9 mouse cellular contexts compared by ENCODE assay signal in the genomic region with DNA sequence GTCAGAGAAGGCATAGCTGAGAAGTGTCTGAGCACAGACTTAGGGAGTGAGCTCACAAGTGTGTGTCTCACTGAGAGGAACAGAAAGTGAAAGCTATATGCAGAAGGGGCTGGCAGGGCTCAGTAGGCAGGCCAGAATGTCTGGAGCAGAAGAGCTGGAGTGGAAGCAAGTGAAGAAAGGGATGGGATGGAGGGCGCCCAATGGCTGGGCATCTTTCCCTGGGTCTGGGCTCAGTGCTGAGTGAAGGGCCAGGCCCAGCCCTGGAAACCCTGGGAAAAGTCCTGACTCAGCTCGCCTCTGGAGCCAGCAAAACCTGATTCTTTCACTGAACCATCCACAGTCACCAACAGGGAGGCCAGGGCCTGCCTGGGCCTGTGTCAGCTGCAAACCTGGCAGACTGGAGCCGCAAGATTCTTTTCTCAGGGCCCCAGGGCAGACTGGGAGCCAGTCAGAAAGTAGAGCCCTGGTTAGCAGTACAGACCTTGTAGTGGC. TPM values are rescaled to one million over a fixed set of nuclear protein-coding genes. Genes with fewer than 3 reads are reported as not detected.
DNase-seq lines count a peak whose midpoint lies in the region; ATAC-seq and TF ChIP-seq lines count a peak whose summit lies in the region.
"Had no signal": no experiment of that assay in that cellular context is flagged by ENCODE, and none has a peak within 500 bp of the region (broad histone marks: within the 10 kb centered on the region; RNA-seq: fewer than 3 reads in every experiment).

No protein-coding gene starts in this region.

- no peaks in the 10 kb centered on the region for H3K79me2 ChIP-seq in CH12.LX (replicated peaks; ENCODE audit: control insufficient read depth, extremely low read depth, insufficient read depth, poor library complexity, severe bottlenecking)

- ATAC-seq in embryonic facial prominence, embryonic 12.5 days (ENCODE audit: insufficient number of reproducible peaks, insufficient read depth, low FRiP score, low TSS enrichment), result peak; percentile 52; the same call in 1 of the 2 replicates
- peak; percentile 63 for ATAC-seq in megakaryocyte progenitor cell, adult 5-6 weeks (replicated peaks; ENCODE audit: poor library complexity)
- no peak; the same call in 1 of the 2 replicates for ATAC-seq in liver, postnatal 0 days

- in situ Hi-C loops in CH12.LX (cut with MboI; ENCODE audit: low pct_ligation_motif_present, low pct_unique_long_range_greater_than_20kb, low sequenced_read_pairs), result loop anchor here (5.0 kb wide), 1 partner anchor 79 kb away; no protein-coding TSS in a partner anchor

- TF ChIP-seq POLR2A in CH12.LX (IDR thresholded peaks at IDR 0.05; ENCODE audit: low read depth, low read length), result peak; percentile 31; the same call in 1 of the 2 replicates

- dilution Hi-C loops in CH12.LX (cut with MboI; ENCODE audit: extremely low pct_ligation_motif_present, extremely low pct_unique_long_range_greater_than_20kb, low sequenced_read_pairs), result no loop called here

- no peak for TF ChIP-seq CTCF in CH12.LX (conservative IDR thresholded peaks at IDR 0.05 in 1 of 2, IDR thresholded peaks at IDR 0.05 in 1 of 2; ENCODE audit: low read depth in 2 of 2, low read length in 2 of 2)
- TF ChIP-seq CTCF in liver, postnatal 0 days (IDR thresholded peaks at IDR 0.05; ENCODE audit: low read depth), result no peak

- no peak overlapping the region for H3K4me3 ChIP-seq in CH12.LX (replicated peaks in 1 of 3; ENCODE audit: low read depth in 2 of 3, low read length in 2 of 3, poor library complexity in 1 of 3)
- H3K4me3 ChIP-seq in embryonic facial prominence, embryonic 12.5 days, result no peak overlapping the region
- H3K4me3 ChIP-seq in liver, postnatal 0 days (ENCODE audit: low read depth, low read length), result no peak overlapping the region
- H3K4me3 ChIP-seq: limb, embryonic 13.5 days had no signal

- H3K9ac ChIP-seq in CH12.LX (ENCODE audit: insufficient read depth, low read depth), result peak overlapping the region; percentile 54
- H3K9ac ChIP-seq in embryonic facial prominence, embryonic 12.5 days, result no peak overlapping the region
- H3K9ac ChIP-seq in liver, postnatal 0 days (replicated peaks), result no peak overlapping the region
- H3K9ac ChIP-seq: limb, embryonic 13.5 days had no signal

- H3K36me3 ChIP-seq in CH12.LX (replicated peaks in 1 of 2; ENCODE audit: control insufficient read depth in 1 of 2, insufficient read depth in 1 of 2, low read length in 1 of 2), result no peaks in the 10 kb centered on the region
- no peaks in the 10 kb centered on the region for H3K36me3 ChIP-seq in embryonic facial prominence, embryonic 12.5 days
- H3K36me3 ChIP-seq in liver, postnatal 0 days (replicated peaks; ENCODE audit: insufficient read depth, low read length), result no peaks in the 10 kb centered on the region
- H3K36me3 ChIP-seq: limb, embryonic 13.5 days had no signal

- no peaks in the 10 kb centered on the region for H3K9me3 ChIP-seq in CH12.LX (replicated peaks; ENCODE audit: low read length)
- no peaks in the 10 kb centered on the region for H3K9me3 ChIP-seq in embryonic facial prominence, embryonic 12.5 days
- no peaks in the 10 kb centered on the region for H3K9me3 ChIP-seq in liver, postnatal 0 days (ENCODE audit: low read length)
- H3K9me3 ChIP-seq: limb, embryonic 13.5 days had no signal

- peak overlapping the region; percentile 74 for H3K27ac ChIP-seq in CH12.LX (ENCODE audit: insufficient read depth, low read depth)
- H3K27ac ChIP-seq in embryonic facial prominence, embryonic 12.5 days, result 0 out of 2 replicates have a peak overlapping the region, but pooled peaks have one; percentile 36
- no peak overlapping the region for H3K27ac ChIP-seq in liver, postnatal 0 days (ENCODE audit: low read depth)
- H3K27ac ChIP-seq: limb, embryonic 13.5 days had no signal

- peak; percentile 69 for DNase-seq in CH12.LX (ENCODE audit: extremely low read depth)
- DNase-seq in kidney, adult 8-10 months, result peak; percentile 41 to 43
- DNase-seq in layer of hippocampus, adult 18-20 months (ENCODE audit: low spot score in 2 of 2), result no peak
- no peak for DNase-seq in right cerebral cortex, adult 18-20 months
- no peak for DNase-seq in liver, postnatal 0 days
- no peak for DNase-seq in layer of hippocampus, adult 9-10 months (ENCODE audit: low spot score)

- H3K4me2 ChIP-seq in CH12.LX (ENCODE audit: insufficient read depth, low read depth, poor library complexity, severe bottlenecking), result peak overlapping the region; percentile 62
- H3K4me2 ChIP-seq in embryonic facial prominence, embryonic 12.5 days (replicated peaks), result no peak overlapping the region
- H3K4me2 ChIP-seq in liver, postnatal 0 days (ENCODE audit: low read depth, low read length), result no peak overlapping the region
- H3K4me2 ChIP-seq: limb, embryonic 13.5 days had no signal

- peak; percentile 59 for TF ChIP-seq EP300 in CH12.LX (IDR thresholded peaks at IDR 0.05; ENCODE audit: low read length)
- no peak for TF ChIP-seq EP300 in liver, postnatal 0 days (IDR thresholded peaks at IDR 0.05; ENCODE audit: low read depth)

- no peaks in the 10 kb centered on the region for H3K27me3 ChIP-seq in CH12.LX (replicated peaks)
- H3K27me3 ChIP-seq in embryonic facial prominence, embryonic 12.5 days, result no peaks in the 10 kb centered on the region
- H3K27me3 ChIP-seq in liver, postnatal 0 days (ENCODE audit: insufficient read depth, low read length), result no peaks in the 10 kb centered on the region
- H3K27me3 ChIP-seq: limb, embryonic 13.5 days had no signal

- TF ChIP-seq RAD21 in CH12.LX (IDR thresholded peaks at IDR 0.05; ENCODE audit: low read depth, low read length), result no peak

- 68% methylated on average over 3 of the region's 3 CpGs for WGBS in embryonic facial prominence, embryonic 12.5 days
- WGBS in liver, postnatal 0 days (ENCODE audit: insufficient replicate concordance), result 76% methylated on average over 3 of the region's 3 CpGs

- H3K4me1 ChIP-seq in CH12.LX (ENCODE audit: control insufficient read depth in 1 of 2, insufficient read depth in 2 of 2), result peaks cover 13 to 55% of the 10 kb centered on the region in 2 experiments
- H3K4me1 ChIP-seq in embryonic facial prominence, embryonic 12.5 days, result no peaks in the 10 kb centered on the region
- peaks cover 15% of the 10 kb centered on the region for H3K4me1 ChIP-seq in liver, postnatal 0 days (ENCODE audit: insufficient read depth)

TF ChIP-seq in CH12.LX, 34 proteins besides CTCF, POLR2A, EP300 and RAD21 (continues in another document):
- TF ChIP-seq NELFE (IDR thresholded peaks at IDR 0.05; ENCODE audit: low read depth, low read length) (no peak), RCOR1 (conservative IDR thresholded peaks at IDR 0.05; ENCODE audit: low read depth, low read length) (no peak), MAZ (IDR thresholded peaks at IDR 0.05; ENCODE audit: low read depth, low read length) (0 out of 2 replicates have a peak, but pooled peaks have one; percentile 40), HCFC1 (IDR thresholded peaks at IDR 0.05; ENCODE audit: low read depth, low read length) (peak; percentile 12; the same call in 1 of the 2 replicates), MEF2A (IDR thresholded peaks at IDR 0.05; ENCODE audit: borderline replicate concordance, low read depth, low read length) (no peak; the same call in 1 of the 2 replicates), GABPA (IDR thresholded peaks at IDR 0.05; ENCODE audit: insufficient replicate concordance, low read depth, low read length) (no peak), MXI1 (IDR thresholded peaks at IDR 0.05; ENCODE audit: low read depth, low read length) (no peak), CHD2 (IDR thresholded peaks at IDR 0.05; ENCODE audit: low read length) (0 out of 2 replicates have a peak, but pooled peaks have one; percentile 16), POLR2AphosphoS2 (IDR thresholded peaks at IDR 0.05; ENCODE audit: low read depth, low read length) (no peak), E2F4 (IDR thresholded peaks at IDR 0.05; ENCODE audit: insufficient replicate concordance, low read depth, low read length) (no peak), NRF1 (IDR thresholded peaks at IDR 0.05; ENCODE audit: low read depth, low read length) (no peak), ZKSCAN1 (IDR thresholded peaks at IDR 0.05; ENCODE audit: borderline replicate concordance, low read depth, low read length) (no peak), TCF12 (IDR thresholded peaks at IDR 0.05; ENCODE audit: low read depth, low read length) (peak; percentile 25; the same call in 1 of the 2 replicates), ZC3H11A (IDR thresholded peaks at IDR 0.05; ENCODE audit: low read depth, low read length) (no peak), TBP (conservative IDR thresholded peaks at IDR 0.05; ENCODE audit: low read depth, low read length) (0 out of 2 replicates have a peak, but pooled peaks have one; percentile 24)

RNA-seq across cellular contexts. Expression of a gene that starts 9.5 kb away (rescaled TPM):
- total RNA-seq in CH12.LX (2012; rRNA removed), result 94.9 and 117 TPM in 2 replicates
- total RNA-seq in CH12.LX (2014; rRNA removed), result 185 and 224 TPM in 2 replicates
- 21.6 and 21.7 TPM in 2 replicates for polyA plus RNA-seq in CH12.LX (2012; ENCODE audit: insufficient read length, low read depth)
- 5.4 and 6.1 TPM in 2 replicates for polyA plus RNA-seq in embryonic facial prominence, embryonic 12.5 days (2016; fragmentation: Nextera tagmentation; extraction: Ambion mirVana)
- total RNA-seq in megakaryocyte progenitor cell, adult 5-6 weeks (2015), result 111 and 130 TPM in 2 replicates
- 8.4 and 9.5 TPM in 2 replicates for total RNA-seq in megakaryocyte progenitor cell, adult 5-6 weeks (2017)
- total RNA-seq in layer of hippocampus, adult 18-20 months (2021), result 10 to 100 TPM; 87.0 to 90.7 TPM
- 7.2 and 7.3 TPM in 2 replicates for polyA plus RNA-seq in liver, postnatal 0 days (2015; fragmentation: Nextera tagmentation; extraction: Ambion mirVana)

RNA-seq across cellular contexts. Expression of a gene that starts 39.4 kb away (rescaled TPM):
- total RNA-seq in CH12.LX (2012; rRNA removed) (0.13 TPM in 1 of 2 replicates, not detected in the other), CH12.LX (2014; rRNA removed) (not detected in 2 replicates)
- not detected in 2 replicates for polyA plus RNA-seq in CH12.LX (2012; ENCODE audit: insufficient read length, low read depth)
- polyA plus RNA-seq in embryonic facial prominence, embryonic 12.5 days (2016; fragmentation: Nextera tagmentation; extraction: Ambion mirVana), result 26.4 and 26.6 TPM in 2 replicates
- total RNA-seq in megakaryocyte progenitor cell, adult 5-6 weeks (2015), result 0.42 and 1.2 TPM in 2 replicates
- total RNA-seq in megakaryocyte progenitor cell, adult 5-6 weeks (2017), result 0.62 and 1.3 TPM in 2 replicates
- under 1 TPM; 0.27 to 0.76 TPM for total RNA-seq in layer of hippocampus, adult 18-20 months (2021)
- polyA plus RNA-seq in liver, postnatal 0 days (2015; fragmentation: Nextera tagmentation; extraction: Ambion mirVana), result 25.0 and 28.8 TPM in 2 replicates

RNA-seq across cellular contexts. Expression of a gene that starts 53.0 kb away (rescaled TPM):
- total RNA-seq in CH12.LX (2012; rRNA removed) (not detected in 2 replicates), CH12.LX (2014; rRNA removed) (not detected in 2 replicates)
- not detected in 2 replicates for polyA plus RNA-seq in CH12.LX (2012; ENCODE audit: insufficient read length, low read depth)
- polyA plus RNA-seq in embryonic facial prominence, embryonic 12.5 days (2016; fragmentation: Nextera tagmentation; extraction: Ambion mirVana), result 17.6 and 19.1 TPM in 2 replicates
- total RNA-seq in megakaryocyte progenitor cell, adult 5-6 weeks (2015), result not detected in 2 replicates
- total RNA-seq in megakaryocyte progenitor cell, adult 5-6 weeks (2017), result not detected in 2 replicates
- total RNA-seq in layer of hippocampus, adult 18-20 months (2021), result under 1 TPM in 1 of 2 experiments, not detected in 1; 0.25 TPM
- polyA plus RNA-seq in liver, postnatal 0 days (2015; fragmentation: Nextera tagmentation; extraction: Ambion mirVana), result 0.56 and 0.65 TPM in 2 replicates

Comparison
In these comparisons a context has a peak if more than half of its experiments do, and no peak if none do; other contexts are left out.
1. DNase-seq: peak in CH12.LX (single experiment) and kidney, adult 8-10 months (2 of 2); none in layer of hippocampus, adult 18-20 months (0 of 2), right cerebral cortex, adult 18-20 months (single experiment), liver, postnatal 0 days (single experiment) and layer of hippocampus, adult 9-10 months (single experiment).